ENCODE assay signal across 25 mouse cellular contexts in genomic region chr12:24753680-24754079, GRCm38 (mm10).
"Had no signal": no experiment of that assay in that cellular context is flagged by ENCODE, and none has a peak within 500 bp of the region (broad histone marks: within the 10 kb centered on the region; RNA-seq: fewer than 3 reads in every experiment).

No protein-coding gene starts in this region.

- H3K9ac ChIP-seq: limb, embryonic 13.5 days; liver, embryonic 12.5 days; liver, embryonic 15.5 days; lung, embryonic 15.5 days; midbrain, embryonic 15.5 days; neural tube, embryonic 12.5 days; neural tube, embryonic 15.5 days had no signal

- H3K4me2 ChIP-seq: limb, embryonic 13.5 days; liver, embryonic 12.5 days; liver, embryonic 15.5 days; lung, embryonic 15.5 days; midbrain, embryonic 15.5 days; neural tube, embryonic 12.5 days; neural tube, embryonic 15.5 days had no signal

- H3K4me3 ChIP-seq: layer of hippocampus, adult 2 months; limb, embryonic 10.5 days; limb, embryonic 13.5 days; liver, embryonic 12.5 days; liver, embryonic 15.5 days; lung, embryonic 15.5 days; megakaryocyte, embryonic 14.5 days; midbrain, embryonic 10.5 days; midbrain, embryonic 15.5 days; neural tube, embryonic 12.5 days; neural tube, embryonic 15.5 days had no signal

- H3K9me3 ChIP-seq: limb, embryonic 10.5 days; limb, embryonic 13.5 days; liver, embryonic 12.5 days; liver, embryonic 15.5 days; lung, embryonic 15.5 days; megakaryocyte, embryonic 14.5 days; midbrain, embryonic 10.5 days; midbrain, embryonic 15.5 days; neural tube, embryonic 12.5 days; neural tube, embryonic 15.5 days had no signal

- H3K27me3 ChIP-seq: limb, embryonic 13.5 days; liver, embryonic 15.5 days; lung, embryonic 15.5 days; midbrain, embryonic 15.5 days; neural tube, embryonic 12.5 days; neural tube, embryonic 15.5 days had no signal

- ATAC-seq: liver, embryonic 12.5 days; midbrain, embryonic 15.5 days had no signal

- H3K27ac ChIP-seq: kidney, postnatal 0 days; layer of hippocampus, adult 2 months; limb, embryonic 10.5 days; limb, embryonic 13.5 days; liver, embryonic 12.5 days; liver, embryonic 15.5 days; lung, embryonic 15.5 days; midbrain, embryonic 10.5 days; midbrain, embryonic 15.5 days; neural tube, embryonic 12.5 days; neural tube, embryonic 15.5 days; stomach, postnatal 0 days had no signal

- H3K36me3 ChIP-seq: limb, embryonic 10.5 days; limb, embryonic 13.5 days; liver, embryonic 12.5 days; liver, embryonic 15.5 days; lung, embryonic 15.5 days; midbrain, embryonic 10.5 days; midbrain, embryonic 15.5 days; neural tube, embryonic 12.5 days; neural tube, embryonic 15.5 days had no signal

- DNase-seq: kidney, postnatal 25 days; layer of hippocampus, adult 9-11 months; liver; lung, adult 18-20 months; lung, postnatal 10 days; lung, postnatal 36 days; right cerebral cortex, adult 18-20 months; right cerebral cortex, postnatal 14 days; right cerebral cortex, postnatal 4 days; thymus, adult 2 months; thymus, postnatal 14 days; thymus, postnatal 4 days had no signal
